Mouse (Mus musculus): ENCODE results near the gene Gm11639.

DNA sequence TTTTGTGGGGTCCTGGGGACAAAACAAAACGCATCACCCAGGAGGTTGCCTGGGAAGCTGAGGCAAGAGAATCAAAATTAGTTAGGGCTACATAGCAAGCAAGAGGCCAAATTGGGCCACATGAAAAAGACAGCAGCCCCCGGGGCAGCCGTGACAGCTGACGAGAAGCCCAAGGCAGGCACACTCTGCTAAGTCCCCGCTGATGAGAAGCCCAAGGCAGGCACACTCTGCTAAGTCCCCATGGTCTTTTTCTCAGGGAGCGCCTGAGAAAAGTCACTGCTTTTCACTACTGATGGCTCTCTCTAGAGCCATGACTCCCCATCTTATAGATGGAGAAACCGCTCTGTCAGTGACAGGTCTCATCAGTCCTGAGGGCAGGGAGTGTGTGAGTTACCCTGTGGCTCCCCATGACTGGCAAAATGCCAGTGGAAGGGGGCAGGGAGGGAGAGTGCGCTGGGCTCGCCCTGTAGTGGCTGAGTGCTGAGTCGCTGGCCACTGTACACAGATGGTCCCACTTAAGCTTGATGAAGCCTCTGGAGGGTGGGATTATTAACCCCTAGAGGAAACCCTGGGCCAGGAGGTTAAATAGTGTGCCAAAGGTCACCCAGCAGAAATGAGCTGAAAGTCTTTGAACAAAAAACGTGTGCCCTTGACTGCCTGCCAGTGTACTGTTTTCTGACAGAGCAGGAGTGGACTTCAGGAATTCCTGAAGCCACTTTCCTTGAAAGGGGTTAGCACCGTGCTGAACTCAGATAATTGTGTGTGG, 467.7 kb downstream of the Gm11639 start:
- no peak for TF ChIP-seq CTCF (IDR thresholded peaks at IDR 0.05; ENCODE audit: borderline replicate concordance, insufficient read depth, low read depth, low read length)
- TF ChIP-seq POLR2A (IDR thresholded peaks at IDR 0.05; ENCODE audit: borderline replicate concordance, insufficient read depth, low read length) = no peak
